Mouse (Mus musculus) hindbrain, postnatal 0 days (tissue): ENCODE results near the gene Dlx1. TPM values are rescaled to one million over a fixed set of nuclear protein-coding genes. Genes with fewer than 3 reads are reported as not detected.

Source experiments
- ATAC-seq: fragments of 200-750 bp; cut with Nextera tagmentation; 2 replicates; pipeline ENCODE4 v1.8.0; 2017; ENCODE audit warnings: mild to moderate bottlenecking, moderate TSS enrichment, moderate library complexity
- DNase-seq: peaks from one replicate; pipeline ENCODE4 v3.0.0-alpha.2; 2015; ENCODE audit warnings: low spot score
- H3K27ac ChIP-seq: fragments of 300-500 bp; sonication (generic); 2 replicates; pipeline ENCODE4 v1.5.1; 2014; ENCODE audit warnings: mild to moderate bottlenecking
- H3K27me3 ChIP-seq: fragments of 300-500 bp; sonication (generic); 2 replicates; pipeline ENCODE4 v1.6.1; 2014; ENCODE audit warnings: low read length, mixed read lengths; ENCODE audit not compliant: insufficient read depth
- H3K36me3 ChIP-seq: fragments of 300-500 bp; sonication (generic); 2 replicates; pipeline ENCODE4 v1.6.1; 2014; ENCODE audit warnings: low read length, mixed read lengths; ENCODE audit not compliant: insufficient read depth
- H3K4me1 ChIP-seq: fragments of 300-500 bp; sonication (generic); 2 replicates; pipeline ENCODE4 v1.6.1; 2014; ENCODE audit warnings: antibody characterized with exemption, low read length, mixed read lengths; ENCODE audit not compliant: insufficient read depth
- H3K4me2 ChIP-seq: fragments of 300-500 bp; sonication (generic); 2 replicates; pipeline ENCODE4 v1.6.1; 2014; ENCODE audit warnings: low read depth, mild to moderate bottlenecking, low read length, moderate library complexity, mixed read lengths
- H3K4me3 ChIP-seq: fragments of 300-500 bp; sonication (generic); 2 replicates; pipeline ENCODE4 v1.5.1; 2014; ENCODE audit warnings: low read length
- H3K9ac ChIP-seq: fragments of 300-500 bp; sonication (generic); replicated peaks from 2 replicates; pipeline ENCODE4 v1.6.1; 2014; ENCODE audit warnings: mild to moderate bottlenecking, low read length, moderate library complexity, mixed read lengths
- H3K9me3 ChIP-seq: fragments of 300-500 bp; sonication (generic); 2 replicates; pipeline ENCODE4 v1.6.1; 2016; ENCODE audit warnings: low read length, mixed read lengths
- CTCF ChIP-seq: IDR thresholded peaks from 2 replicates; pipeline ENCODE4 v1.5.1; 2016; ENCODE audit warnings: antibody characterized with exemption, control low read depth, low read depth
- WGBS: fragments of 180-500 bp; shearing (Covaris S2); extraction: QIAGEN DNeasy Blood & Tissue Kit; methylation state at CpG from one replicate; pipeline ENCODE4 v1.1.7; 2014; 5-methylcytosine and 5-hydroxymethylcytosine counted together
- polyA plus RNA-seq: library from polyadenylated mRNA; unstranded; fragments of >200 nt; fragmentation: Nextera tagmentation; extraction: Ambion mirVana; gene quantifications from 2 replicates; pipeline ENCODE4 v1.2.1, GENCODE M21; 2015
- total RNA-seq: library from RNA; depleted of rRNA; stranded (reverse); fragments of >200 nt; gene quantifications from 2 replicates; pipeline ENCODE4 v1.2.3, GENCODE M21; 2014

Gene Dlx1
- total and polyA plus RNA-seq, 2 experiments from 2014 or later: 3.5 TPM; not detected in 1

DNA sequence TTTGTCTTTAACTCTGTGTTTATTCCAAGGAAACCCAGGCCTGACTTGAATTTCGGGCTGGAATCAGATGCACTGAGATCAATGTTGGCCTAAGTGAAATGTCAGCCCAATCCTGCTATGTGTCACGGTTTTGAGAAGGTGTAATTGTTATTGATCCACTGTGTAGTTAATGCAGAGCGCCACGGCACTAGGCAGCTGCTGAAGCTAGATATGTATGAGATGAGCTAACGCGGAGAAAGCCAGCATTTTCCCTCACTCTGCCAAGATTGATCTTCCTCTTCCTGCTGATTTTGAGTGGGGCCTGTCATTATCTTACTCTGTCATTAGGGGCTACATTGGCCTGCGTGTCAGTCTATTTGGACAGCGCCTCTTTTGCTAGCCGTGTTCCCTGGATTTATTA, 15.6 kb upstream of the Dlx1 start:
- ATAC-seq (no peak), DNase-seq (no peak)
- H3K9me3 ChIP-seq: no peaks in the 10 kb centered on the region
- H3K4me1 ChIP-seq: no peaks in the 10 kb centered on the region
- no peaks in the 10 kb centered on the region for H3K27me3 ChIP-seq
- H3K9ac ChIP-seq: no peak overlapping the region
- no peak overlapping the region for H3K27ac ChIP-seq
- H3K36me3 ChIP-seq: no peaks in the 10 kb centered on the region
- no peak overlapping the region for H3K4me3 ChIP-seq
- WGBS: 70% methylated on average over 9 of the region's 9 CpGs
- no peak overlapping the region for H3K4me2 ChIP-seq
- TF ChIP-seq CTCF: no peak

- Histone ChIP-seq H3K4me1 (no peaks in the 10 kb centered on the region), H3K4me2 (no peak overlapping the region), H3K36me3 (no peaks in the 10 kb centered on the region), H3K4me3 (no peak overlapping the region), H3K9me3 (no peaks in the 10 kb centered on the region), H3K27me3 (peaks cover 19% of the 10 kb centered on the region; the same call in 1 of the 2 replicates), H3K27ac (no peak overlapping the region), H3K9ac (no peak overlapping the region)
- ATAC-seq (no peak), DNase-seq (no peak)
- TF ChIP-seq CTCF: no peak
- WGBS: 42% methylated on average over 4 of the region's 4 CpGs
Measured at GRCm38 (mm10) chr2:71516995-71517394, 10.9 kb upstream of the Dlx1 start.

GRCm38 (mm10) chr2:71517466-71518099, 10.3 kb upstream of the Dlx1 start:
- H3K4me3 ChIP-seq: no peak overlapping the region
- TF ChIP-seq CTCF: no peak
- H3K36me3 ChIP-seq: no peaks in the 10 kb centered on the region
- H3K4me2 ChIP-seq: no peak overlapping the region
- WGBS: 57% methylated on average over 8 of the region's 8 CpGs
- no peaks in the 10 kb centered on the region for H3K4me1 ChIP-seq
- ATAC-seq (no peak), DNase-seq (no peak)
- no peaks in the 10 kb centered on the region for H3K9me3 ChIP-seq
- H3K9ac ChIP-seq: no peak overlapping the region
- peaks cover 21% of the 10 kb centered on the region for H3K27me3 ChIP-seq
- no peak overlapping the region for H3K27ac ChIP-seq

GRCm38 (mm10) chr2:71522871-71523270, 5.0 kb upstream of the Dlx1 start:
- peaks cover 70% of the 10 kb centered on the region for H3K27me3 ChIP-seq
- no peaks in the 10 kb centered on the region for H3K4me1 ChIP-seq
- no peak for TF ChIP-seq CTCF
- 82% methylated on average over 4 of the region's 4 CpGs for WGBS
- no peaks in the 10 kb centered on the region for H3K9me3 ChIP-seq
- H3K4me2 ChIP-seq: no peak overlapping the region
- no peaks in the 10 kb centered on the region for H3K36me3 ChIP-seq
- DNase-seq: no peak
- H3K9ac ChIP-seq: no peak overlapping the region
- no peak overlapping the region for H3K4me3 ChIP-seq
- no peak overlapping the region for H3K27ac ChIP-seq
- ATAC-seq: no peak

DNA sequence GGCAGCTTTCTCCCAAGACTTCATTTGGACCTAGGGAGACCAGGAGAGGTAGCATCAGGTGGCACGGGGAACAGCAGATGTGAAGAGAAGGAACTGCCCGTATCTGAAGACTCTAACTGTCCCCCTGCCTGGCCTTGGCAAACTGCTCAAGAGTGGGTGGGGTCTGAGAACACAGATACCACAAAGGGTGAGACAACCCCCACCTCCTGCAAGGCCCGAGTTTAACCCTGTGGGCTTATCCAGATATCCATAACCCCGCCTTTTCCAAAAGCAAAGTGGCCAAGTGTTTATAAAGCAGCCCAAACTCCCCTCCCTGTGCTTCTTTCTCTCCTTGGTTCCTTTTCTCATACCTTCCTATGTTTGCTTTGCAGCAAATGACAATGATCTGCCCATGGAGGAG, 4.5 kb upstream of the Dlx1 start:
- H3K9ac ChIP-seq: no peak overlapping the region
- H3K27ac ChIP-seq: no peak overlapping the region
- H3K4me1 ChIP-seq: no peaks in the 10 kb centered on the region
- no peak overlapping the region for H3K4me2 ChIP-seq
- TF ChIP-seq CTCF: no peak
- ATAC-seq: no peak
- no peaks in the 10 kb centered on the region for H3K9me3 ChIP-seq
- H3K36me3 ChIP-seq: no peaks in the 10 kb centered on the region
- peaks cover 75% of the 10 kb centered on the region for H3K27me3 ChIP-seq
- no peak for DNase-seq
- 63% methylated on average over 4 of the region's 4 CpGs for WGBS
- no peak overlapping the region for H3K4me3 ChIP-seq

DNA sequence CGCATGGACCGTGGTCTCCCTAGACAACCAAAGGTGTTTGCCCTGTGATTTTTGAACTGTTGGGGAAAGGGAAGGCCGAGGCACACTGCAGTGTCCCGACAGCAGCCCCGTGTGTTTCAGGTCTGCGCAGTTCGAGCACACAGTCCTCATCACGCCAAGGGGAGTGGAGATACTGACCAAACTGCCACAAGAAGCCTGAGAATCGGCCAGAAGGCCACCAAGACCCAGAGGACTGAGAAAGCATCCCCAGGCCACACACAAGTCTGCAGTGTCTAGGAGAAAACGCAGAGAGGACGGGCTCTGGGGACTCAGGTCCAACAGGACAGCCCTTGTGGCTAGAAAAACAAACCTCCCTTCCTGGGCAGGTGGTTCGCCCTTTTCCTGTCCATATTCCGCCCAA, 3.1 kb upstream of the Dlx1 start:
- ATAC-seq: no peak
- Histone ChIP-seq H3K27ac (no peak overlapping the region), H3K9ac (no peak overlapping the region), H3K4me2 (no peak overlapping the region), H3K4me3 (no peak overlapping the region), H3K27me3 (peaks cover 85% of the 10 kb centered on the region), H3K36me3 (no peaks in the 10 kb centered on the region), H3K9me3 (no peaks in the 10 kb centered on the region), H3K4me1 (no peaks in the 10 kb centered on the region)
- no peak for DNase-seq
- WGBS: 33% methylated on average over 13 of the region's 13 CpGs
- no peak for TF ChIP-seq CTCF

- H3K27me3 ChIP-seq: peaks cover 87% of the 10 kb centered on the region
- no peak overlapping the region for H3K4me3 ChIP-seq
- no peak overlapping the region for H3K27ac ChIP-seq
- ATAC-seq: no peak
- no peak for DNase-seq
- TF ChIP-seq CTCF: no peak
- no peaks in the 10 kb centered on the region for H3K36me3 ChIP-seq
- no peaks in the 10 kb centered on the region for H3K9me3 ChIP-seq
- no peak overlapping the region for H3K4me2 ChIP-seq
- H3K4me1 ChIP-seq: no peaks in the 10 kb centered on the region
- no peak overlapping the region for H3K9ac ChIP-seq
- WGBS: 4% methylated on average over 10 of the region's 10 CpGs
Measured at GRCm38 (mm10) chr2:71526595-71527322, 1.2 kb upstream of the Dlx1 start.
